Mouse (Mus musculus): ENCODE data around the gene Gm20867. TPM values are rescaled to one million over a fixed set of nuclear protein-coding genes. Genes with fewer than 3 reads are reported as not detected.

The Gm20867 gene
- total RNA-seq (2023), result not detected

GRCm38 (mm10) chrY:77963104-77963503 lies at the start of gene Gm20867:
Gene Gm20867 (minus strand): TSS chrY:77963204.

Other genes starting within 250 kb of the Gm20867 start
- gene Gm29564, start 249.8 kb upstream of the Gm20867 start, total RNA-seq (2023), result not detected

Data from neutrophil, adult 83 days (primary cell).